Mouse (Mus musculus) urinary bladder, postnatal 36 days (tissue): ENCODE data around the gene Wnt3a.
A peak's percentile ranks its signal among the peaks of the same experiment; 100 is the strongest.

Experiments
- DNase-seq, 2 experiments: peaks; one replicate each; pipeline ENCODE4 v3.0.0; 2022; ENCODE audit warnings: low spot score in 2 of 2, mixed read lengths in 1 of 2

The Wnt3a gene

DNA sequence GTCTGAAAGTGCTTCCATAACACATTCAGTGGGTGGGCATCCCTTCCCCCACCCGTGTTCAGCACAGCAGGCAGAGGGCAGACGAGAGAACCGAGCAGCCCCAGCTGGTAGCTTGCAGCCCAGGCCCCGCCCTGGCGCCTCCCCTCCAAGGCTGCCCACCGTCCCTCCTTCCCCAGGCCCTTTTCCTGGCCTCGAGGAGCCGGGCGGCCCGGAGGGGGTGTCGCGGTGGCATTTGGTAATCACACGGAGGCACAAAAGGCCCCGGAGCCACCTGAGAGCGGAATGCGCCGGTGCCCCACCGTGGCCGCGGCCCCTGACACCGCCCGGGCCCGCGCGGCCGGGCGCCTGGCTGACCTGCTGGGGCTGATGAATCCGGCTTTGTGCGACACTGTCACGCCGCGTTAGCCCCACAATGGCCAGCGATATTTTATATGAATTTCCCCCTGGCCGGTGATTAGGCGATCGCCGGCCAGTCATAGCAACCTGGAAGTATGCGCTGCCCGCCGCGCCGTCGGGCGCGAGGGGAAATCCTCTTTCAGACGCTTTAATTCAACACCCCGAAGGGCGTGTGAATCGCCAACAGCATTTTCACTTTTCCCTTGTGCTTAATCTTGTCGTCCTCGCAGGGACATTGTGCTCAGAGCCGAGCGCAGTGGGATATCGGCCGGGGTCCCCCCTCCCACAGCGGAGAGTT is 26.5 kb downstream of the Wnt3a start:
- DNase-seq = peak in 1 of 2 experiments; percentile 13

DNA sequence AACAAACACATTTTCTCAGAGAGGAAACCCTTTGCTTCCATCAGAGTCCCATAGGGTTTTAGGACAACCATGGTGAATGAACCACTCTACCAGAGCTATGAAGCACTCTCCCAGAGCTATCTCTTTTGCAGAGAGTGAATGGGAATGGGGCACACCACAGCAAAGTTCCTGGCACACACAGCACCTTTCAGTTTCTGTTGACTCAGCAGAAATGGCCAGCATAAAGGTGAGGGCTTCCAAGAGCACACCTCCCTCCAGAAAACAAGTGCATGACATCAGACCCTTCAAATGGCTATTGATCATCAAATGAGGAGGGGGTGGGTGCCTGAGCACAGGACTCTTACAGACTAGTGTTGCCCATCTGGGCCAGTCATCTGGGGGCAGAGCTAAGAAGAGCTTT is 28.2 kb downstream of the Wnt3a start:
- no peak for DNase-seq

DNA sequence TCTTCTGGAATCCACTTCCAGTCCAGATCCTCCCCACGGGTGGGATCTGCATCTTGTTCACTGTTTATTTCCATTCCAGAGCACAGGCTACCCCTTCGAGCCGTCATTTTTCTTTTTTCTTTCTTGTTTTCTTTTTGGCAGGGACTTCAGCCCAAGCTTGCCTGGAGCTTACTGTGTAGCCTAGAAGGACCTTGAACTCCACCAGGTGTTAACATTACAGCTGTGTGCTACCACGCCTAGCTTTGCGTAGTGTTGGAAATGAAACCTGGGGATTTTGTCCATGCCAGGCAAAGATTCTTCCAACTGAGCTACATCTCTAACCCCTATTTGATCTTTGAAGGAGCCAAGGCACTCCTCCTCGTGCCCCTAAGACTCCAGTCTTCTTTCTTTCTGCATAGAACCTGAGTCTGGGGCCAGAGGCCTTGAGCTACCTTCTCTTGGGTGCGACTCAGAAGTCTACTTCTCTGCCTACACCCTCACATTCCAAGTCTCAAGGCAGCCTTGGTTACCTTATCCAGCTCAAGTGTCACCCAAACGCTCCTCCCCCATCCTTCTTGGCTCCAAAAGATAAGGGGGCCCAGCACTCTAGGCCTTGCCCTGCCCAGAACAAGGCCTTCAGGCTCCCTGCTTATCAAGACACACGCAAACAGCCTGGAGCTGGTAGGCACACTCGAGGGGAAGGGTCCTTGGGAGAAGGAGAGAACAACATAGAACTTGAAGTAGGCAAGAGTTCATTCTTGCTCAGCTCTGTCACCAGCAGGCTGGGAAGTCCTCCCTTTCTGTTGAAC is 29.7 kb downstream of the Wnt3a start:
- DNase-seq = no peak

DNA sequence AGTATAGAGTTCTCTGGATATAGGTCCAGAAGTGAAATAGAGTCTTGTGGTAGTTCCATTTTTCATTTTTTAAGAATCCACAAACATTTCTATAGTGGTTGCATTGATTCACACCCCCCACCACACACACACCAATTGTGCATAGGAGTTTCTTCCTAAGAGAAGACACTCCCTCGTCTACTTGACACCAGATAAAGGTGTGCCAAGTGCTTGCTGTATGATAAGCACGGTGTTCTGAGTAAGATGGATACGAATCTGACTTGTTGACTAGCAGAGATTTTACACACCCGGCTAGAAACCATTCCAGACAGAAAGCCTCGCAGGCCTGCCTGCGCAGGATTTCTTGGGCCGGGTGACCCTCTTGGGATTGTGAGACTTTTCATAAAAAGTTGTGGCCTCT is 30.9 kb downstream of the Wnt3a start:
- no peak for DNase-seq

DNA sequence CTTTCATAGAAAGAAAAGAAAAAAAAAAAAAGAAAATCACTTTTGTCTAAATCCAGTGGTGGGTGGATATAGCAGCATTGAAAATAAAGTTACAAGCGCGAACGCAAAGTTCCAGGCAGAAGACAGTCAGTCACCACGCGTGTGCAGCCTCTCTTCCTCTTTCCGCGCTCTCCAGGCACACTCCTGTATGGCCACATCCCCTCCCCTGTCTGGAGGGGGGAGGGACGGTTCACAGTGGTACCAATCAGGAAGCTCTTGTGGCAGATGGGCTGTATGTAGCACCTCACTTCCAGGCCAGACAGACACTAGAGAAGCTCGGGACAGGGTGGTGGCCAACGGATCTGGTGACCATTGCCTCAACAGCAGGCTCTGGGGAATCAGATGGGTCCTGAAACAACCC is 42.5 kb downstream of the Wnt3a start:
- DNase-seq = no peak

DNA sequence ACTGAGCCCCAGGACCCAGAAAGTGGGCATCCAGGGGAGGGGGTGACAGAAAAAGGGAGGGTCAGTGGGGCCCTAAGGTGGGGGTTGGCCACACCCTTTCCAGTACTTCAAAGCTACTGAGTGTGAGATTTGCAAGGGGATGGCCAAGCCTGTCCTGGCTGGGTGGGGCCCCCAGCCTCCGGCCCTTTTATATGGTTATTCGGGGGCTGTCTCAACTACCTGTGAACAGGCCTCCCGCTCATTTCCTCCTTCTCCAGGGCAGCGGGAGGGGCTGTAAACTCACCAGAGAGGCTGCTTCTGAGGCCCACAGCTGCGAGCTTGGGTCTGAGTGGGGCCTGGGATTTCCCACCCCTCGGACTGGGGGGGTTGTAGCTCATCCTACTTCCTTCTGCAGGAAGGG is 46.7 kb downstream of the Wnt3a start:
- no peak for DNase-seq

DNA sequence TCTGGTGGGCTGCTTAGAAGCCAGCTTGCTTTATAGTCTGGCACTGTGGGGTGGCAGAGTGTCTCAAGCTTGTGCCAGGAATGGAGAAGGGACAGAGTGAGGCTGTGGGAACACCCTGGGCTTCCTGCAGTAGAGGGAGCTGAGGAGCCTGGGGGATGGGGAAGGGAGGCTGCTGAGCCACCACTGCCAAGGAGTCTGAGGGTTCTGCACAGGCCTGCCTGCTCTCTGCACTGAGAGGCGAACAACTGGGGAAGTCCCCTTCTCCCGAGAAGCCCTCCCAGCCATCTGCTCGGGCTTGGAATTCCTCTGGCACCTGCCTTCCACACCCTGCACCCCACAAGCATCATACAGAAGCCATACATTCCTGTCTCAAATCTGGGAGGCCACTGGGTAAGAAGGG is 48.7 kb downstream of the Wnt3a start:
- no peak for DNase-seq

DNA sequence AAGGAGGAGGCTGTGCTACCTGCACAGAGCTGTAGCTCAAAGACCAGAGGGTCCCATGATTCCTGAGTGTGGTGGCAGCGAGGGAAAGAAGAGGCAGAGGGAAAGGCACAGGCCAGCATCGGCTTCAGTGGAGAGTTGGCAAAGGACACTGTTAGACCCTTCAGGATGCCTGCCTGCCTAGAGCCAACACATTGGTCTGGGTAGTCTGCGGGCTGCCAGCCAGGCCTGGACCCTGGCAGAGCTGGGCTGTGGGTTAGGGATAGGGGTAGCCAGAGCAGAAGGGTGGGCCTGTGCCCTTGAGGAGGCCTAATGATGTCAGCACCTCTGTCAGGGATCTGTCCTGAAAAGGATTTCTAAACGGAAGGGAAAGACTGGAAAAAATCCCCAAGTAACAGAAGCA is 50.8 kb downstream of the Wnt3a start:
- no peak for DNase-seq

DNA sequence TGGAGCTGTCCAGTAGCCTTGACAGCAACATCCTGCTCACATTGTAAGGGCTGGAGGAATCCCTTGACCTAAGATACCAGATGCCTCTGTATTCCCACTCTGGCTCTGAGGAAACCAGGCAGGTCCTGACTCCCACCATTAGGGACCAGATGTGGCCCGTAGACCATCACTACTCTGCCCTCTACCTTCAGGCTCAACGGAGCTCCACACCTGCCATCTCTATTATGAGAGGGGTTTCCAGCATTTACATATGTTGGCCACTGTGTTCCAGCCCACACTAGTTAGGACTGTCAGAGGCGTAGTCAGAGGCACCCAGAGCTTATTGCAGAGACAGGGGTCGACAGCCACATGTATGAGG is 51.1 kb downstream of the Wnt3a start:
- DNase-seq = no peak

DNA sequence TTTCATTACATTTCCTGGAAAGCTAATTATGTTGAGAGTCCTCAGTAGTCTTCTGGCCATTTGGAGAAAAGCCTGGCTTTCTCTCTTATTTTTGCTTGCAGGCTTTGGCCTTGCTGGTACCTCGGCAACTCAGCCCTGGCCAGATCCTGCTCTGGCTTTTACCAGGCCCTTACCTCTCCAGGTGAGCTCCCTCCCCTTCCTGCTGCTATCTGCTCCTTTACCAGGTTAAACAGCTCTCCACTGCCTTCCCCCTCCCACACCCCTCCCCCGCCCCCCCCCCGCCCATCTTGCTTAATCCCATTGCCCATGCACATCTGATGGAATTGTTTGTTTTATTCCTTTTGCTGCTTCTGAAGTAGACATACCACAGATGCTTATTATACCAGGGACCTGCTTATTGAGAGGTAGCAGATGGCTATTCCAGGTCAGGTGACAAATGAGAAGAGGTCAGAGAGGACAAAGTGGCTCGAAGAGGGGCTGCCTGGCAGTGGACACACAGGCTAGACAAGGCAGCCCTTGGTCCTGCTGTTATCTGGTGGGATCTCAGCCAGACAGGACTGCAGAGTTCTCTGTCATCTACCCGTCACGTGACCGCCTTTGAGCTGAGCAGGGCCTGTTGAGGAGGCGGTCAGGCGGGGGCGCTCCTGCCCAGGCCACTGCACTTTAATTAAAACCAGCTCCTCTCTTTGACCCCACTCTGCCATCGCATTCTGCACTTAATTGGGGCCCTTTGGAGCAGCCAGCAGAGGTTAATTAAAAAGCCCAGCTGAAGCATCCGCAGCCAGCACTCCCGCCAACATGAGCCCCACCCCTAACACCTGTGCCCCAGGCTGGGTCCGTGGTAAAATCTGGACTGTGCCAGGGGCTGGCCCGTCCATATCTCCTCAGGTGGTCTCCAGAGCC is 51.8 kb downstream of the Wnt3a start:
- peak; percentile 55 to 70 for DNase-seq

DNA sequence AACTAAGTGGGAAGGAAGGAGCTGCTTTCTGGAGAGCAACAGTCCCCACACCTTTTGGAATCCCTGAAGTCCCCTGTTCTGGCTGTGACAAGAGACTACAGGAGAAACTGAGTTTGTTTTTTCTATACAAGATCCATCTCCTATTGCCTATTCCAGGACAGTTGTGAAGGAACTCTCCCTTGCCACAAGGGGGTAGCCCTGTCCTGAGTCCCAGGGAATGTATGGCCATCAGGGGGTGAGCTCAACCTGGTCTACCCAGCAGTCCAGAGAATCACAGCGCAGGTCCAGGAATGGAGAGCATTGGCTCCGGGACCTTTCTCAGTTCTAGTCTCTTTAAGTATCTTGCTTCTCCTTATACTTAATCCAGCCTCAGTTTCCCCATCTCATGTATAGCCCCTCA is 57.8 kb downstream of the Wnt3a start:
- DNase-seq = no peak

DNA sequence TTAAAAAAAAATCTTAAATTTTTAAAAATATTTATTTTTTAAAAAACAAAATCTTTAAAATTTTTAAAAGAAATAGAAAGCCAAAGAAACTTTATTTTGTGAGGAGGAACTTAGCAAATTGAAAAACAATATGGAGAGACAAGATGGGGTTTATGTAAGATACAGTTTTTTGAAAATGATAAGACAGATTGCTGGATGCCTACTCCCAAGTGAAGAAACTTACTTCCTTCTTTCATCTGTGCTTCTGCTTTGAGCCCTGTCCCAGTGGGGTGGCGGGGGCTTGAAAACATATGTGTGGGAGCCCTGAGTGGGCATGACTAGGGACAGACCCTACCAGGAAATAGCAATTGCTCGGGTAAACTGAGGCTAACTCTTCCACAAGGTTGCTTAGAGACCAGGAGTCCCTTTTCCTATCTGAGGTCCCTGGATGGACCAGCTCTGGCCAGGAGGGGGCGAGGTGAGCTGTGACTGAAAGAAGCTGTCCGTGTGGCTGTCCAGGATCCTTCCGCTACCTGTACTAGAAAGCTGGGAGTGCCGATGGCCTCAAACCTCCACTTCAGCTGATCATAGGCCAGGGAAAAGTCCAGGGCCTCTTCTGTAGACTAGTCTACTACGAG is 60.3 kb downstream of the Wnt3a start:
- DNase-seq = peak; percentile 52 to 60

DNA sequence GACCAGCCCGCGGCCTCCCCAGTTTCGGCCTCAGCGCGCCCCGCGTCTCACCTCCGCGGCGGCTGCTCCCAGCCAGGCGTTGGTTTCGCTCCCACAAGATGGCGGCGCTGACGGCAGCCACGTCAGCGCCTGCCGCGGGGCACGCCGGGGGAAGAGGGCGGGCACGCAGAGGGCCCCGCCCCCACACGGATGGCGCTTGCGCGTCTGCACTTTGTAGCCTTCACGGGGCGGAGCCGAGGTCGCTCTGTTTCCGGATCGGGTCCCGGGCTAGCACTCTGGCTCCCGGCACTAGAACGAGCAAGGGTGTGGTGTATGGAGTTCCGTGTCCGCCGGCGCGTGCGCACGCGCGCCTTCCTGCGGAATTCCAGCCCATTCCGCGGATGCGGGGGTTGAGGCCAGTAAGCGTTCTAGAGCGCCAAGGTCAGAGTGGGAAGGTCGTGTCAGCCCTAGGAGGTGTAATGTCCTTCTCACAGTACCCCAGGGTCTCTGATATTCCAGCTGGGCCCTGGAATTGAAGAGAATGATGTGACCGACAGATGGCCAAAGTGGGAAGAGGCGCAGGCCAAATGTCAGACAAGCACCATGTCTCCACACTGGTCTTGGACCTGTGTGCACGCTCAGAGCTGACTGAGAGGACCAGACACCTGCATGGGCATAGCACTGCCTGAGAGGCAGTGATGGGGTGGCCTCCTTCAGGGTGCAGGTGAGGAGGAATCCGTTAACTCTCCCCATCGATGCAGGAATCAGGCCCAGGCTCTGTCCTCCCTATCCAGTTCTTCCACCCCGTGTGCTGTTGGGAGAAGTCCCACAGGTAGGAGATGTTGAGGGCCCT is 62.2 kb downstream of the Wnt3a start, which contains the start of gene Arf1:
TSS of gene Arf1 (minus strand) at position 149 of the 832 bp plus-strand sequence.
- DNase-seq = peak; percentile 96 to 97

DNA sequence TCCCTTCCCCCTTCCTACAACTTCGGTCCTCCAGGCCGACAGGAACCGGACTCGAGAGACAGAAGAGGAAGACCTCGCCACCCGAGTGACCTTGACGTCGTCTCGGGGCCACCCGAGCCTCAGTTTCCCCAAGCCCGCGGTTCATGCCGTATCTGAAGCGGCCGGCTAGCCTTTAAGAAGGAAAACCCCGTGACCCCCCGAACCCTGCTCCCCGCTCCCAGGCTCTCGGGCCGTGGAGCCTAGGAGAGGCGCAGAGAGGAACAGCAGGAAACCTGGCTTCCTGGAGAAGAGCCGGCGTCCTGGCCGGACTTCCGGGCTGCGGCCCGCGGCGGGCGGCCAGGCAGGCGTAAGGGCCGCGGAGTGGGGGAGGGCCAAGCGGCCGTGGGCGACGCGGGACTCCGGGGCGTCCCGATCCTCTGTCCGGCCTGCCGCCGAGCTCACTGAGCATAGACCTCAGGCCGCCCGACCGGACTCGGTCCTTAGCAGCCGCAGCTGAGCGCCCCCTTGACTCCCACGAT is 62.9 kb downstream of the Wnt3a start:
- DNase-seq = peak in 1 of 2 experiments; percentile 27

DNA sequence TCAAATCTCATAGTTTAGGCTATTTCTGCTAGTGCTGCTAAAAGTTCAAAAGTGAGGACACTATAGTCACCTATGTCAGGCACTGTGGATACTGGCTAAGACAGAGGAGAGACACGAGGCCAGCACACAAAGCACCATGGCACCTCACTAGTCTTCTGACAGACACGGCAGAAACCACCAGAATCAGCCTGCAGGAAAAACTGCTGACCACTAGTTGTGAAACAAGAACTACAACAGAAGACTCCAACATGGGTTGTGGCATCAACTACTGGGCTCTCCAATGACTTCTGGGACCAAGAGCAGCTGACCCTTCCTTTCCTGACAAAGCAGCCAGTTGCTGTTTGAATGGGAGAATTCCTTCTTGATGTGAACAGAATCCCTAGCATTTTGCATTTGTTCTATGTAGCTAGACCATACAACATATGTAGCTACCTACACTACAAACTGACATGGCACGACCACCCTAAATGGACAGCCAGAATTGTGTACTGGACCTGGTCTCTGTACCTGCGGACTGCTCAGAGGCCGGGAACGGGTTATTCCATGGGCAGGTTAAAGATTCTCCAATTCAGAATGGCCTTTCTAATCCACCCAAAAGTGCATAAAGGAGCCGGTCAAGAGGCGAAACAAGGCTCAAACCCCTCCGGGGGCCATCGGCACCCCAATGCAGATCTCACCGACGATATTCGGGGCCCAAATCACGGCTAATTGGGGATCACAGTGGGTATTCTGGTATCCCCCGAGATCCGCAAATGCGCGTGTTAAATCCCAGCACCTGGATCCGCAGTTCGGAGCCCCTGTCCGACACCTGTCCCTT is 63.6 kb downstream of the Wnt3a start:
- DNase-seq = no peak

DNA sequence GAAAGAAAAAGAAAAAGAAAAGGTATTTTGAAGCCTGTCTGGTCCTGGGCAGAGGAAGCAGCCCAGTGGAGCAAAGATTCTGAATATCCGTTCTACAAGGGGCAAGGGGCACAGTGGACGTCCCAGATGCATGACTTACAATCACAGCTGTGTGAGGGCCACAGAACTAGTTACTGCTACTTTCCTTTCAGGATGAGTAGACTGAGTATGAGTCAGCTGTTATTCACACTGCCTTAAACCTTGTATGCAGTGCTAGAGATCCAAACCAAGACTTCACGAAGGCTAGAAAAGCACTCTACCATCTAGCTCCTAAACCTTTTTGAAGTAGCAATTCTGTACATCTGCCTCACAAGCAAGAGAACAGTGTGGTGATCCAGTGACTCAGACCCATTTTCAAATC is 64.3 kb downstream of the Wnt3a start:
- peak in 1 of 2 experiments; percentile 26 for DNase-seq

DNA sequence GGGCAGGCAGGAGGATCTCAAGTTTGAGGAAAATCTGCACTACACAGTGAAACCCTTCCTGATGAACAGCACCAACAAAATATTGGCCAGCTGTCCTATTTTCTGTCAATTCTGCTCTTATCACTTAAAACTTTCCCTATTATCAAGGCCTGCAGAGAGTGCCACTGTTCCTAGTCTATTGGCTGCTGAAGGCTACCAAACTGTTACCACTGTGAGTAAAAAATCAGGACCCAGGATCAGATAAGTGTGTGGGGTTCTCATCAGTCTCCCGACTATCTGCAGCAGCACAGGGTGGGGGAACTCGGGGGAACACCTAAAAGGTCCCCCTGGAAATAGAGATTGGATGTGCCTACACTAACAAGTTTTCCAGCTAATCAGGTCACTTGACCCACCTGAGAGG is 65.4 kb downstream of the Wnt3a start:
- no peak for DNase-seq

DNA sequence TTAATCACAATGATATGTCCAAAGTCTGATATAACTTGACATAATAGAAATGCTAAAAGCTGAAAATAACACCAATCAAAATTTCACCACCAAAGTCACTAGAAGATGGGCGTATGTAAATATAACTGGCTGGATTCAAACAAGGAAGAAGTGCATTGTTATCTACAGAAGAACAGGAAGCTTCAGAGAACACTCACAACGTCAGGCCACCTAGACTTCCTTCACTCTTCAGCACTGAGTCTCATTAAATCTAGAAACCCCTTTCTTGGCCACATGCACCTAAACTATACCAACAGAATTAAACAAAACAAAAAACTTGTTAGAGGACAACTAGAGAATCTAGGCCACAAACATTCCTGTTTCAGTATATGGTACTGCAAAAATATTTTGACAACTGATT is 66.1 kb downstream of the Wnt3a start:
- no peak for DNase-seq

DNA sequence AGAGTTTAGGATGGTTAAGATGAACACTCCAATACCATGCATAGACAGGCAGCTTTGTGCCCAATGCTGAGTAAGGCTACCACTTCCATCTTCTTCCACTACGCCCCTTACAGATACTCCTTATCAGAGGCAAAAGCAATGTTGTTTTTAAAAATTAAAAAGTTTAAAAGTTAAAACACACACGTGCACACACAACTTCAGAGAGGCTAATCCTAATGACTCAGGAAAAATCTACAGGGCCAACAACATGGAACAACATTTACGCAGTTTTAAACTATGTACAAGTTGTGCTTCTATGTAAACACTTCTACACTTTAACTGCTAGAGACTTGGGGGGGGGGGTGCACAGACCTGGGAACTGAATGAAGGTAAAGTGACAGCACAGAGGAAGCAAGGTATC is 66.5 kb downstream of the Wnt3a start:
- no peak for DNase-seq

DNA sequence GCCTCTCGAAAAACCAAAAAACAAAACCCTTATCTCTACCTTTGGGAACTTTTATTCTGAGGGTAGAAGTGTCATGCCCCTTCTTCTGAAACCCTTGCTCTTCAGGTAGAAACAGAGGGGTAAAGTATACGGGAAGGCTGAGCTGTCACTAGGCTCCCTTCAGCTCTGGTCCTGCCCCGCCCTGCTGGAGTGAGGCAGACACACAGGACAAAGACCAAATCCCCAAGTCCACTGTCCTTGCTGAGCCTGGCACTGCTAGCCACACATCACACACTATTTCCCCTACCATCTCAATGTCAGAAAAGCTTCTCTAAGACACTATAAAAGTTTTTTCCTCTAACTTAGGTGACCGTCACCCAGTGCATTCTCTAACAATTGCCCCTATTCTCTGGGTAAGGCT is 68.2 kb downstream of the Wnt3a start:
- DNase-seq = no peak
